Mouse (Mus musculus): ENCODE data around the gene Zfp385b. TPM values are rescaled to one million over a fixed set of nuclear protein-coding genes. Genes with fewer than 3 reads are reported as not detected.

The Zfp385b gene
- polyA plus RNA-seq, 1 experiment from 2014 or later = 2.8 TPM

DNA sequence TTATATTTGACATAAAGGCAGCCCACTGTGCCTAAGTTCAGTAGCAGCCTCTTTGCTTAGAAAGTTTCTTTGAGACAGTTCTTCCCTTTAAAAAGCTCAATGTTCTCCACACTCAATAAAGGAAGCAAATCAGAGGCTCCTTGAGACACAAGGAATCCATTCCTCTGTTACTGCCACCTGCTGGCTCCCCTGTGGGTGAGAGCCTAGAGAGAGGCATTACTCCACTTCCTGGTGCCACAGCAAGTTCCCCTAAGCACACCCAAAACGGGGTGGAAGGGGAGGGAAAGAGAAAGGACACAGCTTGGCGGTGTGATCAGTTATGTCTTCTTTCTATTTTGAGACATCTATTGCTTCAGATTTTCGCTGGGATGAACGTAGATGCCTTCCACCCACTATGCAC is 450.3 kb downstream of the Zfp385b start:
- no peak overlapping the region for H3K4me2 ChIP-seq
- H3K27ac ChIP-seq (ENCODE audit: low read depth, low read length) = no peak overlapping the region
- no peaks in the 10 kb centered on the region for H3K4me1 ChIP-seq (replicated peaks; ENCODE audit: control insufficient read depth, insufficient read depth, low read length)
- no peak for ATAC-seq (replicated peaks; ENCODE audit: low FRiP score)
- DNase-seq (ENCODE audit: low spot score) = no peak
- no peak overlapping the region for H3K9ac ChIP-seq (ENCODE audit: low read depth, low read length)
- no peaks in the 10 kb centered on the region for H3K36me3 ChIP-seq (ENCODE audit: control insufficient read depth, insufficient read depth, low read length)
- 47% methylated on average over 4 of the region's 4 CpGs for WGBS
- H3K4me3 ChIP-seq (ENCODE audit: low read depth, low read length) = no peak overlapping the region
- no peaks in the 10 kb centered on the region for H3K27me3 ChIP-seq (replicated peaks; ENCODE audit: control insufficient read depth, insufficient read depth, low read length)
- H3K9me3 ChIP-seq (ENCODE audit: control insufficient read depth, low read length) = no peaks in the 10 kb centered on the region

Other genes with a start within 250 kb of the Zfp385b start
- 35.1 and 37.8 TPM in 2 replicates for gene Cwc22, start 126.7 kb upstream of the Zfp385b start, polyA plus RNA-seq (2014; fragmentation: Nextera tagmentation; extraction: Ambion mirVana)

All from liver, embryonic 11.5 days (tissue).